In the genomic region with DNA sequence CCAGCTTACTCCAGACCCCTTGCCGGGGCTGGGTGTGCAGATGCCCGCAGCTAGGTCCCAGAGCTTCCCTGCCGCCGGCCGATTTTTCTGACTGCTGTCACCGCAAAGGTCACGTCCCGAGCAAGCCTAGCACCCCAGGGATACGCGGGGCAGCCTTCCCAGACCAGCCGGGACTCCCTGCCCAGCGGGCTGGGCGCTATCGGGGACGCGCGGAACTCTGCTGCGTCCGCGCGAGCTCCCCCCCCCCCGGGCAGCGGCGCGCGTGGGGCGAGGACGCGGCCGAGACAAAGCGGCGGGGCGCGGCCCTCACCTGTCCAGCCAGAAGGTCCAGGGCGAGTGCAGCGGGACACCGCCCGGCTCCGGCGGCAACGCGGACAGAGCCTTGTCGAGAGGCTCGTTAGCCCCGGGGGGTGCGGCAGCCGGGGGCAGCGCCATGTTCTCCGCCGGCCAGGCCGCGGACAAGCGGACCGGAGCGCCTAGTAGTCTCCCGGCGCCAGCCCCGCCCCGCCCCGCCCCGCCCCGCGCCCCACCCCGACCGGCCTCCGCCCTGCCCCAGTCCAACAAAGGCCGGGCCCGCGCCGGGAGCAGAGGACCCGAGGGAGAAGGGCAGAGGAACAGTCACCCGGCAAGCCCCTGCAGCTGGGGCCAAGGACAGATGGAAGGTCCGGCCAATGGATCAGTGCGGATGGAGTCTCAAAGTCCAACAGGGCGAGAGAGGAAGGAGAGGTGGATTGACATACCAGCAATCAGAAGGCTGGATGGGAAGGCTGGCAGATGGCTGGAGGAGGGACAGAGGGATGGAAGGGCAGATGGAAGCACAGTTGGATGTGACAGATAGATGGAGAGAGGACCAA, we compare ENCODE assay signal across 7 mouse cellular contexts. TPM values are rescaled to one million over a fixed set of nuclear protein-coding genes. Genes with fewer than 3 reads are reported as not detected.
DNase-seq lines count a peak whose midpoint lies in the region; ATAC-seq and TF ChIP-seq lines count a peak whose summit lies in the region.

A gene (minus strand): TSS at position 454 of the 854 bp plus-strand sequence.
A gene (minus strand): TSS at position 480 of the 854 bp plus-strand sequence.

- H3K9ac ChIP-seq in forebrain, embryonic 14.5 days (ENCODE audit: low read length) = peak within 1 kb of the TSS; percentile 90

- ATAC-seq in forebrain, embryonic 14.5 days = peak; percentile 41
- ATAC-seq in megakaryocyte progenitor cell, adult 5-6 weeks (replicated peaks; ENCODE audit: poor library complexity) = peak; percentile 40

- H3K27me3 ChIP-seq in forebrain, embryonic 14.5 days (replicated peaks; ENCODE audit: control insufficient read depth, insufficient read depth, low read length) = no peaks in the 10 kb centered on the region
- H3K27me3 ChIP-seq in spleen, adult 2 months (ENCODE audit: control insufficient read depth, insufficient read depth, low read length) = no peaks in the 10 kb centered on the region

- no peaks in the 10 kb centered on the region for H3K36me3 ChIP-seq in forebrain, embryonic 14.5 days (ENCODE audit: control insufficient read depth, insufficient read depth, low read length)
- H3K36me3 ChIP-seq in spleen, adult 2 months (ENCODE audit: control insufficient read depth, insufficient read depth, low read length) = no peaks in the 10 kb centered on the region

- peak; percentile 67 for DNase-seq in Muller cell, postnatal 12 days (ENCODE audit: inconsistent ontology term)
- DNase-seq in forebrain, embryonic 14.5 days (ENCODE audit: low spot score) = peak; percentile 40
- peak; percentile 71 for DNase-seq in heart, postnatal 4 days
- peak; percentile 44 to 61 for DNase-seq in layer of hippocampus, postnatal 14 days (ENCODE audit: low spot score in 2 of 2)
- DNase-seq in spleen, adult 2 months (ENCODE audit: low read depth in 1 of 2, low spot score in 2 of 2) = peak in 1 of 2 experiments; percentile 32

- peaks cover 9% of the 10 kb centered on the region; the same call in 1 of the 2 replicates for H3K4me1 ChIP-seq in brown adipose tissue, adult 24 weeks (ENCODE audit: control insufficient read depth, insufficient read depth, insufficient read length, low read length)
- peaks cover 34% of the 10 kb centered on the region for H3K4me1 ChIP-seq in forebrain, embryonic 14.5 days (ENCODE audit: control insufficient read depth, insufficient read depth, low read length)
- H3K4me1 ChIP-seq in spleen, adult 2 months (ENCODE audit: control insufficient read depth, insufficient read depth, insufficient read length) = peaks cover 7% of the 10 kb centered on the region

- H3K4me2 ChIP-seq in forebrain, embryonic 14.5 days (ENCODE audit: low read length) = peak within 1 kb of the TSS; percentile 91

- peak within 1 kb of the TSS; percentile 98 for H3K4me3 ChIP-seq in brown adipose tissue, adult 24 weeks (ENCODE audit: insufficient read depth, low read depth, low read length)
- peak within 1 kb of the TSS; percentile 73 for H3K4me3 ChIP-seq in forebrain, embryonic 14.5 days (ENCODE audit: low read depth, low read length)
- peak within 1 kb of the TSS; percentile 90 for H3K4me3 ChIP-seq in spleen, adult 2 months (ENCODE audit: extremely low read depth, insufficient read depth, insufficient read length)

- TF ChIP-seq CTCF in spleen, adult 2 months (IDR thresholded peaks at IDR 0.05; ENCODE audit: extremely low read depth, insufficient read depth, insufficient read length, insufficient replicate concordance) = no peak

- H3K27ac ChIP-seq in brown adipose tissue, adult 24 weeks (replicated peaks; ENCODE audit: low read depth, low read length) = peak within 1 kb of the TSS; percentile 91
- H3K27ac ChIP-seq in forebrain, embryonic 14.5 days (ENCODE audit: low read depth, low read length) = peak within 1 kb of the TSS; percentile 67
- peak within 1 kb of the TSS; percentile 63 for H3K27ac ChIP-seq in spleen, adult 2 months (ENCODE audit: insufficient read depth, low read length)

- no peak for TF ChIP-seq POLR2A in spleen, adult 2 months (IDR thresholded peaks at IDR 0.05; ENCODE audit: low read depth, low read length)

- WGBS in forebrain, embryonic 14.5 days = under 1% methylated on average over 43 of the region's 75 CpGs
- 1% methylated on average over 56 of the region's 75 CpGs for WGBS in spleen, adult 2 months

- H3K9me3 ChIP-seq in forebrain, embryonic 14.5 days (replicated peaks; ENCODE audit: control insufficient read depth, low read length) = no peaks in the 10 kb centered on the region

RNA-seq across cellular contexts. Expression of the first gene that starts in this region (rescaled TPM):
- 113 and 125 TPM in 2 replicates for polyA plus RNA-seq in brown adipose tissue, adult 24 weeks (2012; ENCODE audit: insufficient read depth, insufficient read length, missing spikeins)
- 8.8 and 9.5 TPM in 2 replicates for polyA plus RNA-seq in forebrain, embryonic 14.5 days (2014; fragmentation: Nextera tagmentation; extraction: Ambion mirVana)
- total RNA-seq in heart, postnatal 4 days (2021) = 10 to 100 TPM; 17.6 to 20.4 TPM
- 10 to 100 TPM; 19.5 to 20.9 TPM for total RNA-seq in layer of hippocampus, postnatal 14 days (2021)
- 19.4 and 23.6 TPM in 2 replicates for total RNA-seq in megakaryocyte progenitor cell, adult 5-6 weeks (2015)
- 19.8 and 20.8 TPM in 2 replicates for total RNA-seq in megakaryocyte progenitor cell, adult 5-6 weeks (2017)
- polyA plus RNA-seq in spleen, adult 2 months (2012; rRNA removed) = 3.9 and 4.6 TPM in 2 replicates

RNA-seq across cellular contexts. Expression of the second gene that starts in this region (rescaled TPM):
- polyA plus RNA-seq in brown adipose tissue, adult 24 weeks (2012; ENCODE audit: insufficient read depth, insufficient read length, missing spikeins) = not detected in 2 replicates
- 0.99 and 2.3 TPM in 2 replicates for polyA plus RNA-seq in forebrain, embryonic 14.5 days (2014; fragmentation: Nextera tagmentation; extraction: Ambion mirVana)
- total RNA-seq in heart, postnatal 4 days (2021) = 1 to 10 TPM; 2.5 to 3.4 TPM
- total RNA-seq in layer of hippocampus, postnatal 14 days (2021) = 1 to 10 TPM; 6.2 to 6.5 TPM
- total RNA-seq in megakaryocyte progenitor cell, adult 5-6 weeks (2015) = 5.9 and 11.8 TPM in 2 replicates
- total RNA-seq in megakaryocyte progenitor cell, adult 5-6 weeks (2017) = 2.7 and 3.5 TPM in 2 replicates
- 0.93 and 1.7 TPM in 2 replicates for polyA plus RNA-seq in spleen, adult 2 months (2012; rRNA removed)

Comparison
In these comparisons a context has a peak if more than half of its experiments do, and no peak if none do; other contexts are left out.
1. RNA of the first gene that starts in this region (polyA plus RNA-seq): 113 to 125 TPM in brown adipose tissue, adult 24 weeks; 8.8 to 9.5 TPM in forebrain, embryonic 14.5 days and 3.9 to 4.6 TPM in spleen, adult 2 months; every median in the first group is over 10 times any median in the second.
2. Peak in every context shown above with its lines, with median percentiles within 50 percentile points of each other: H3K27ac ChIP-seq and H3K4me3 ChIP-seq.